Mouse (Mus musculus) adrenal gland, postnatal 25 days (tissue): Measurements from ENCODE around the gene Lysmd1. TPM values are rescaled to one million over a fixed set of nuclear protein-coding genes. Genes with fewer than 3 reads are reported as not detected.
"Not testable (repeated sequence)": the region's sequence is repeated elsewhere in the genome, so short reads cannot be mapped to it uniquely, and the experiment has no call there.

ENCODE experiments used
- DNase-seq: peaks from one replicate; pipeline ENCODE4 v3.0.0; 2021; ENCODE audit warnings: mixed read lengths
- long read RNA-seq: library from polyadenylated mRNA; stranded (forward); transcript quantifications from one replicate; pipeline ENCODE4 v2.0.0, GENCODE M21; 2021
- total RNA-seq: library from RNA; stranded (reverse); gene quantifications from 2 replicates; pipeline ENCODE4 v1.2.3, GENCODE M21; 2021

Gene Lysmd1
- total RNA-seq = 13.8 and 14.8 TPM in 2 replicates
- long read RNA-seq, transcript Lysmd1-201 (3 exons, 2,394 nt) = major isoform, 12 of 18 reads
- long read RNA-seq, partial matches to known transcripts = 5 of 18 reads
- long read RNA-seq, other reads (novel, unspliced or antisense) = 1 of 18 reads

GRCm38 (mm10) chr3:95133680-95134101 is at the start of gene Lysmd1, which contains the start of gene Scnm1:
Gene Lysmd1 (plus strand): TSS chr3:95134088.
Gene Scnm1 (minus strand): TSS chr3:95134011.
- peak; percentile 85 for DNase-seq

- DNase-seq = no peak
Observed at GRCm38 (mm10) chr3:95088071-95088470, 45.8 kb upstream of the Lysmd1 start.

- DNase-seq = no peak
Observed at GRCm38 (mm10) chr3:95100854-95101253, 33.0 kb upstream of the Lysmd1 start.

GRCm38 (mm10) chr3:95105121-95105520 is 28.8 kb upstream of the Lysmd1 start:
- no peak for DNase-seq

- no peak for DNase-seq
Observed at GRCm38 (mm10) chr3:95105586-95106337, 28.1 kb upstream of the Lysmd1 start.

GRCm38 (mm10) chr3:95106338-95107117 is 27.4 kb upstream of the Lysmd1 start, which contains the start of gene Pip5k1a:
Gene Pip5k1a (minus strand): TSS chr3:95106930.
- DNase-seq = peak; percentile 95

GRCm38 (mm10) chr3:95107308-95107707 is 26.6 kb upstream of the Lysmd1 start:
- DNase-seq = not testable (repeated sequence)

GRCm38 (mm10) chr3:95107898-95108297 is 26.0 kb upstream of the Lysmd1 start:
- no peak for DNase-seq

- peak; percentile 87 for DNase-seq
Observed at GRCm38 (mm10) chr3:95110911-95111726, 22.8 kb upstream of the Lysmd1 start, which contains the start of gene Vps72. Gene Vps72 (plus strand): TSS chr3:95111022.

- DNase-seq = no peak
Observed at GRCm38 (mm10) chr3:95112760-95113159, 21.1 kb upstream of the Lysmd1 start.

- DNase-seq = no peak
Observed at GRCm38 (mm10) chr3:95117751-95118150, 16.1 kb upstream of the Lysmd1 start.

- DNase-seq = no peak
Observed at GRCm38 (mm10) chr3:95121580-95121979, 12.3 kb upstream of the Lysmd1 start.

- DNase-seq = no peak
Observed at GRCm38 (mm10) chr3:95124246-95124645, 9.6 kb upstream of the Lysmd1 start, which contains the start of gene Tmod4. Gene Tmod4 (plus strand): TSS chr3:95124476.

- DNase-seq = peak; percentile 63
Observed at GRCm38 (mm10) chr3:95124972-95125371, 8.9 kb upstream of the Lysmd1 start.

GRCm38 (mm10) chr3:95129226-95129651 is 4.6 kb upstream of the Lysmd1 start:
- no peak for DNase-seq

GRCm38 (mm10) chr3:95130081-95130480 is 3.8 kb upstream of the Lysmd1 start:
- no peak for DNase-seq

- not testable (repeated sequence) for DNase-seq
Observed at GRCm38 (mm10) chr3:95132389-95132788, 1.5 kb upstream of the Lysmd1 start.

- no peak for DNase-seq
Observed at GRCm38 (mm10) chr3:95133176-95133575, 712 bp upstream of the Lysmd1 start.

GRCm38 (mm10) chr3:95134133-95134532 is 245 bp downstream of the Lysmd1 start:
- not testable (repeated sequence) for DNase-seq

- peak; percentile 47 for DNase-seq
Observed at GRCm38 (mm10) chr3:95135023-95135422, 1.1 kb downstream of the Lysmd1 start.

GRCm38 (mm10) chr3:95135433-95136052 is 1.7 kb downstream of the Lysmd1 start:
- DNase-seq = no peak
